Mouse (Mus musculus): ENCODE measurements at regions not wholly inside any gene's neighbourhood (a gene's known extent, or its start where the extent isn't known, plus 50 kb on each side); places are given as distances from the start of the nearest gene placed in this dataset.

DNA sequence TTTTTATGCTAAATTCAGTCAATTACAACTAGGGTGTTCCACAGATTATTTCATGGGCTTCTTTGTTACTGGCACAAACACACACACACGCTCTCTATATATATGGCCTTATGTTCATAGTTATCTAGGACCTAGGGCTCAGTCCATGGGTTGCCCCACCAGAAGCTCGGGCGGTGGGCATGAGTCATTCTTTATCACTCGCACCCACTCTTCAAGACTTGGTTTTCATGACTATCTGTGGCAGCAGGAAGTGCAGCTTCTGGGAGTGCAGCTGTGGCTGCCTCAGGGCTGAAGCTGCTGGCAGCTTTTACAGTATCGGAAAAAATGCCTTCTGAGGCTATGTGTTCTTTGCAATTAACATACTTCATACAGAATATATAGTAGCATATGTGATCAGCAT, 198.7 kb downstream of the Ipo11 start:
- no peaks in the 10 kb centered on the region for H3K27me3 ChIP-seq (ENCODE audit: low read depth, poor library complexity, severe bottlenecking)
- no peak for DNase-seq (ENCODE audit: low spot score)
- WGBS, result 86% methylated on average over 5 of the region's 5 CpGs
- H3K9me3 ChIP-seq (replicated peaks), result no peaks in the 10 kb centered on the region
- no peak overlapping the region for H3K27ac ChIP-seq
- no peaks in the 10 kb centered on the region for H3K36me3 ChIP-seq
- H3K4me3 ChIP-seq, result no peak overlapping the region
- H3K4me1 ChIP-seq, result no peaks in the 10 kb centered on the region

DNA sequence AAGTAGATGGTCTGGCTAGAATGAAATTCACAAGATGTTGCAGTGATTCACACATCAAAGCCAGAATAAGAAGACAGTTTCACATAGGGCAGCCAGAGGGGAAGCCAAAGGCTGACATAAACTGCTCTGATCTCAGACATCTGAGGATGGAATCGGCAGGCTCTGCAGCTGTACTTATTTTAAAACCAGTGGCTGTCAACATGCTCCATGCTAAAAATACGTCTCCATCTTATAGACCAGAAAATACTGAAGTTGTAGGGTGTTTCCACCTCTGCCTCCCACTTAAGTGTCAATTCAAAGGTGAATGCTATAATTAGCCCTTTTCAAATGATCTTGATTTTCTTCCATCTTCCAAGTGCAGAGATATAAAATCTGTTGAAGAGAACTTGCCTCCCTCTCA, 202.4 kb downstream of the Ipo11 start:
- H3K4me3 ChIP-seq, result no peak overlapping the region
- no peaks in the 10 kb centered on the region for H3K36me3 ChIP-seq
- 84% methylated on average over 2 of the region's 2 CpGs for WGBS
- no peak for DNase-seq (ENCODE audit: low spot score)
- H3K27me3 ChIP-seq (ENCODE audit: low read depth, poor library complexity, severe bottlenecking), result no peaks in the 10 kb centered on the region
- no peaks in the 10 kb centered on the region for H3K9me3 ChIP-seq (replicated peaks)
- H3K27ac ChIP-seq, result no peak overlapping the region
- no peaks in the 10 kb centered on the region for H3K4me1 ChIP-seq

DNA sequence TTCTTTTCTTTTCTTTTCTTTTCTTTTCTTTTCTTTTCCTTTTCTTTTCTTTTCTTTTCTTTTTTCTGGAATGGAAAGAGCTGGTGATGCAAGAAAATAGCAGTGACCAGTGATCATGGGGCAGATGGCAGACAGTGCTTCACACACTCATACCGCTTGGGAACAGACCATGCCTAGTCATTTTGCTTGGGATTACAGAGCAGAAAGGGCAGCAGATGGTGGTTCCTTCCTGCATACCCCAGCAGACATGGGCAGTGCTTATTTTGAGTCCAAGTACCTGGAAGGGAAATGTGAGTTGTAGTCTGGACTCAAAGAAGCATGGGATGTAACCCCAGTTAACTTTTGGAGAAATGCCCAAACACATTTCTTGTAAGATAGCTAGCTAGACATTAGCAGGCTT, 203.9 kb downstream of the Ipo11 start:
- WGBS, result 100% methylated on average over 1 of the region's 1 CpGs
- DNase-seq (ENCODE audit: low spot score), result no peak
- H3K4me1 ChIP-seq, result no peaks in the 10 kb centered on the region
- H3K9me3 ChIP-seq (replicated peaks), result no peaks in the 10 kb centered on the region
- no peaks in the 10 kb centered on the region for H3K27me3 ChIP-seq (ENCODE audit: low read depth, poor library complexity, severe bottlenecking)
- H3K36me3 ChIP-seq, result no peaks in the 10 kb centered on the region
- H3K27ac ChIP-seq, result no peak overlapping the region
- H3K4me3 ChIP-seq, result no peak overlapping the region

DNA sequence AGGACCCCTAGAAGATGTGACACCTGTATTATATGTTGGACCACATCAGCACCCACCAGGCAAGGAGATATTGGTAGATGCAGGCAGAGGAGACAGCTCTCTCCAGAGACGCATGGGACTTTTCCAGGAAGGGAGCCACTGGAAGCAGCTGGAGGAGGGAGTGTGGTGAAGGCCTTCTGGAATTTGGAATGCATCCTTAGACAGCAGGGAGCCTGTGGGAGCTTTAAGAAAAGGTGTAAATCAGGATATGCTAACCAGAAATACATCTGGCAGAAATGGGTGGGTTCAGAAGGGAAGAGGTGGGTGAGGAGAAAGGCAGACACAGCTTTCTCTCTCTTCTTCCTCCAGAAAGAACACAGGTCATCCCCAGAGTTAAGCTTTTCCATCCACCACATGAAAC, 213.4 kb downstream of the Ipo11 start:
- DNase-seq (ENCODE audit: low spot score), result no peak
- WGBS, result 77% methylated on average over 1 of the region's 1 CpGs
- Histone ChIP-seq H3K4me1 (no peaks in the 10 kb centered on the region), H3K27me3 (ENCODE audit: low read depth, poor library complexity, severe bottlenecking) (no peaks in the 10 kb centered on the region), H3K27ac (no peak overlapping the region), H3K9me3 (replicated peaks) (no peaks in the 10 kb centered on the region), H3K36me3 (no peaks in the 10 kb centered on the region), H3K4me3 (no peak overlapping the region)

DNA sequence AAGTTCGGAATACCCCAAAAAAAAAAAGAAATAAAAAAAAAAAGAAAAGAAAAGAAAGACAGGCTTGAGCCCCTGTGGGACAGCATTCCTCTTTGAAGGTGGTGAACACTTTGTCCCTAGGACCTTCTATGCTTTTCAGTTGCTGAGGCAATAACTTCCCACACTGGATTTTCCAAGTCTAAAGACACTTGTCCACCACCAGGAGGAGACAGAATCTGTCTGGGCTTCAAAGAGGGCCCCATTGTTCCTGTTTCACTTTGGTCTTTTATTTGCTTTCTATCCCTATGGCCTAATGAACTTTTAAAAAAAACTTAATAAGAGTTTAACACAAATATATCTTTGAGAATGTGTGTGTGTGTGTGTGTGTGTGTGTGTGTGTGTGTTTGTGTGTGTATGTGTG, 215.6 kb downstream of the Ipo11 start:
- Histone ChIP-seq H3K27ac (no peak overlapping the region), H3K27me3 (ENCODE audit: low read depth, poor library complexity, severe bottlenecking) (no peaks in the 10 kb centered on the region), H3K36me3 (no peaks in the 10 kb centered on the region), H3K4me3 (no peak overlapping the region), H3K9me3 (replicated peaks) (no peaks in the 10 kb centered on the region), H3K4me1 (no peaks in the 10 kb centered on the region)
- 81% methylated on average over 1 of the region's 1 CpGs for whole genome bisulfite sequencing
- DNase-seq (ENCODE audit: low spot score), result no peak

DNA sequence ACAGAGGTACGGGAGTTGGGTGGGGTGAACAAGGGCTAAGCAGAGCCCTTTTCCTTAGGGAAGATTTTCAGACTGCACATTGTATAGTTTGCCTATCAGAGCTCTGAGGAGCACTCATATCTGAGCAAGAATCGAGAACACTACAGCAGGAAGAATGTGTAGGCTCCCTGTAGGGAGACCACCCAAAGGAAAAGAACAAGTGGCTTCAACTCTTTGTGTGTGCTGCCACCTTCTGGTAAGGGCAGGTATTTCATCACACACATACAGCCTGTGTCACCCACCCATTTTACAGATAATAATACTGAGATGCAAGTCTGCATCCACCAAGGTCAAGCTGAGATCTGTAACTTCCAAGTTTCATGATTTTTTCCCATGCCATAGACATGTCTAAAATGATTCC, 221.0 kb downstream of the Ipo11 start:
- no peaks in the 10 kb centered on the region for H3K36me3 ChIP-seq
- H3K27me3 ChIP-seq (ENCODE audit: low read depth, poor library complexity, severe bottlenecking), result no peaks in the 10 kb centered on the region
- H3K27ac ChIP-seq, result no peak overlapping the region
- no peaks in the 10 kb centered on the region for H3K9me3 ChIP-seq (replicated peaks)
- WGBS, result 51% methylated on average over 2 of the region's 2 CpGs
- no peak for DNase-seq (ENCODE audit: low spot score)
- H3K4me1 ChIP-seq, result no peaks in the 10 kb centered on the region
- H3K4me3 ChIP-seq, result no peak overlapping the region

DNA sequence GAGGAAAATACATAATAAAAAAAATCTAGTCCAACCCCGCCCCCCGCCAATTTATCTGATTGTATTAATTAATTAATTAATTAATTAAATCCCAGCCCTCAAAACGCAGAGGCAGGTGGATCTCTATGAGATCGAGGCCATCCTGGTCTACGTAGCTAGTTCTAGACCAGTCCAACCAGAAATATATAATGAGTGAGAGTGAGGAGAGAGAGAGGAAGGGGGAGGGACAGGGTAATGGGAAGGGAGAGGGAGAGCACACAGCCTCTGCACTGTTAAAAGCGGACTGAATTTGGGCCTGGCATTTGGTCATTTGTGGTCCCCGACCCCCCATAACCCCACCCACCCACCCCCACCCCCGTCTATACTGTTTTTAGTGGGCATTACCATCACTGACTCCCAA, 221.5 kb downstream of the Ipo11 start:
- Histone ChIP-seq H3K4me3 (no peak overlapping the region), H3K4me1 (no peaks in the 10 kb centered on the region), H3K27ac (no peak overlapping the region), H3K36me3 (no peaks in the 10 kb centered on the region), H3K9me3 (replicated peaks) (no peaks in the 10 kb centered on the region), H3K27me3 (ENCODE audit: low read depth, poor library complexity, severe bottlenecking) (no peaks in the 10 kb centered on the region)
- 79% methylated on average over 8 of the region's 8 CpGs for WGBS
- no peak for DNase-seq (ENCODE audit: low spot score)

DNA sequence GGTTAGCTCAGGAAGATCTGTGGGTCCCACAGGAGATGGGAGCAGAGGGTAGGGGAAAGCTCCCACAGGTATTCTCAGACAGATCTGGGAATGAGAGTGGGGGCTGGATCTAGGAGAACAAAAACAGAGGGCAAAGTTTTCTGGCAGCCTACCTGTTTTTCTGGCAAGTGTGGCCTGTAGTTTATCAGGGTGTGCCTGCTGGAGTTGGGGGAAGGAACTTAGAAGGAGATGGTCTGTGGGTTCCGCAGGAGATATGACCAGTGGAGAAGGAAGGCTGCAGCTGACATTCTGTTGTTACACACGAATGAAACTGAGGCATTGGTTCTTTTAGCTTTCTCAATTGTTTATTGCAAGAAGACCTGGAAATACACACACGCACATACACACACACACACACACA, 226.2 kb downstream of the Ipo11 start:
- 90% methylated on average over 3 of the region's 3 CpGs for WGBS
- Histone ChIP-seq H3K4me3 (no peak overlapping the region), H3K36me3 (no peaks in the 10 kb centered on the region), H3K27me3 (ENCODE audit: low read depth, poor library complexity, severe bottlenecking) (no peaks in the 10 kb centered on the region), H3K27ac (no peak overlapping the region), H3K4me1 (no peaks in the 10 kb centered on the region), H3K9me3 (replicated peaks) (no peaks in the 10 kb centered on the region)
- no peak for DNase-seq (ENCODE audit: low spot score)

DNA sequence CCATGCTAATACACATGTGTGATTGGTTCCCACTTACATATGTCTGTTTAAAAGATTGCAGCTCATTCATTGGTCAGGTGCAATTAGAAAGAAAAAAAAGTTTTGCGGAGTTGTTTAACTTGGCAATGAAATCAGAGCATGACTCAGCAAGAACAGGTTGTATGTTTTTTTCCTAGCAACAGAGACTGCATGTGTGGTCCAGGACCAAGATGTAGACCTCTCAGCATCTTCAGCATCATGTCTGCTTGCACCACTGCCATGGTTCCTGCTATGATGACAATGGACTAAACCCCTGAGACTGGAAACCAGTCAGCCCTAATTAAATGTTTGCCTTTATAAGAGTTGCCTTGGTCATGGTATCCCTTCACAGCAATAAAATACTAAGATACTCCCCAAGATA, 236.4 kb downstream of the Ipo11 start:
- DNase-seq (ENCODE audit: low spot score), result peak; percentile 12
- WGBS, result 97% methylated on average over 1 of the region's 1 CpGs
- H3K36me3 ChIP-seq, result no peaks in the 10 kb centered on the region
- H3K4me1 ChIP-seq, result no peaks in the 10 kb centered on the region
- no peaks in the 10 kb centered on the region for H3K27me3 ChIP-seq (ENCODE audit: low read depth, poor library complexity, severe bottlenecking)
- H3K27ac ChIP-seq, result no peak overlapping the region
- no peak overlapping the region for H3K4me3 ChIP-seq
- H3K9me3 ChIP-seq (replicated peaks), result no peaks in the 10 kb centered on the region

DNA sequence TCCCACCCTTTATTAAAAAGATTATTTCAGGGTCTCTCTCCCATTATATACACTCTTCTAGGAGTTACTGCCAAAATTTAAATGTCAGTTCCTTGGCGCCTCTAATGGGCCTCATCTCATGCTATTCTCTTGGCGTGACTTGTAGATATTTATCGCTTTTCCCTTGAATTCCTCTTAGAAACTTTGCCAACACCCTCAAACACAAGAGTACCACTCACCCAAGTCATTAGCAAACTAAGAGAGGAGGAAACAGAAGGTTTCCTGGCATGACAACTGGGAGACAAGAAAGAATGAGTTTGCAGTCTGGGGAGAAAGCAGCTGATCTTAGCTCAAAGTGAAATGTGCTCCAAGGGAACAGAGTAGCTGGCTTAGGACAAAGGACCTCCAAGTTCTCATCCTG, 236.8 kb downstream of the Ipo11 start:
- Histone ChIP-seq H3K27me3 (ENCODE audit: low read depth, poor library complexity, severe bottlenecking) (no peaks in the 10 kb centered on the region), H3K27ac (no peak overlapping the region), H3K4me3 (no peak overlapping the region), H3K4me1 (no peaks in the 10 kb centered on the region), H3K9me3 (replicated peaks) (no peaks in the 10 kb centered on the region), H3K36me3 (no peaks in the 10 kb centered on the region)
- DNase-seq (ENCODE audit: low spot score), result no peak
- WGBS, result 92% methylated on average over 3 of the region's 3 CpGs

DNA sequence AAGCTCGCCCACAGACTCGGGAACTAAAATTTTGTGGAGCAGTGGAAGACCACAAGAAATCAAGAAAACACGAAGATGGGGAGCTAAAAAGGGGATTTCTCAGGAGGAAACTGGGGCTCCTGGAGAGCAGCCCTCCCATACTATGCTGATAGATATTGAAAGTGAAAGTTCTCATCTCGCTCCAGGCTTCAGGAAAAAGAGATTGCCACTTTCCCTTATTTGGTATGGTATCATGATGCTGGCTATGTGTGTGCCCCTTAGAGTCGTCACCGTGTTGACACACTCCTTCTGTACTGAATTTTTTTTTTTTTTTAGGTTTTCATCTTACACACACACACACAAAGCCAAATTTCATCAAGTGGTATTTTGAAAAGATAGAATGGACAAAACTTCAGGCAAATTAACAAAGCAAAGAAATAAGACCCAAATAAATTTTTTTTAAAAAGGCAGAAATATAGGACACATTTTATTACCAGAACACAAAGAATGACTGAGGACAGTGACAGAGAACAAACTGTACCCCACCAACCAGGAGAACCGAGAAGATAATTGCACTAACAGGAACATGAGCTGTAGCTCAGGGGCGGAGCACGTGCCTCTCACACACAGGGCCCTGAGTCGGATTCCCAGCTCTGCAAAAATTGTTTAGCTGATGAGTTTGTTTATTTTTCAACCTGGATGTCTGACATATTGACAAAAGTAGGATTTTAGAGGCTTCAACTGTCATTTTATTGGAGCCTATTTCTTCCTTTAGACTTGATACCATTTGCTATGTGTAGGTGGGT, 244.8 kb downstream of the Ipo11 start:
- no peak for DNase-seq (ENCODE audit: low spot score)
- no peak overlapping the region for H3K27ac ChIP-seq

DNA sequence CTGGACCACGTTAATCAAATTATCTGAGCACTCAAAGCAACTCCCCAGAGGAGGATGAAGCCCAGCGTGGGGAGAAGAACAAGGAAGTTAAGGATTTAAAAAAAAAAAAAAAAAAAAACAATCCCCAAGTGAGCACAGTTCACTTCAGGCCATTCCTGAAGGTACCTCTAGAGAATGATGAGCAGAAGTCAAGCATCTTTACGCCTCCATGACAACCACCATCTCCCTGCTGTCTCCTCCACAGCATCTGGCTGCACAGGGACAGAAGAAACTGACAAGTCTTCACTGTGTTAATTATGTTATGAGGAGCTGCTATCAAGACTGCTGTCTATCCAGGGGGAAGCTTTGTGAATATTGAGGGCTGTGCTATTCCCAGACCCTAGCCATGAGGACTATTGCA, 246.6 kb downstream of the Ipo11 start:
- H3K36me3 ChIP-seq, result no peaks in the 10 kb centered on the region
- no peak overlapping the region for H3K27ac ChIP-seq
- DNase-seq (ENCODE audit: low spot score), result no peak
- no peaks in the 10 kb centered on the region for H3K9me3 ChIP-seq (replicated peaks)
- H3K27me3 ChIP-seq (ENCODE audit: low read depth, poor library complexity, severe bottlenecking), result no peaks in the 10 kb centered on the region
- no peak overlapping the region for H3K4me3 ChIP-seq
- WGBS, result 82% methylated on average over 3 of the region's 3 CpGs
- no peaks in the 10 kb centered on the region for H3K4me1 ChIP-seq

More for the DNA sequence above, 244.8 kb downstream of the Ipo11 start:
- Histone ChIP-seq H3K4me3 (no peak overlapping the region), H3K27me3 (ENCODE audit: low read depth, poor library complexity, severe bottlenecking) (no peaks in the 10 kb centered on the region), H3K4me1 (no peaks in the 10 kb centered on the region), H3K9me3 (replicated peaks) (no peaks in the 10 kb centered on the region), H3K36me3 (no peaks in the 10 kb centered on the region)
- 82% methylated on average over 10 of the region's 10 CpGs for WGBS

DNA sequence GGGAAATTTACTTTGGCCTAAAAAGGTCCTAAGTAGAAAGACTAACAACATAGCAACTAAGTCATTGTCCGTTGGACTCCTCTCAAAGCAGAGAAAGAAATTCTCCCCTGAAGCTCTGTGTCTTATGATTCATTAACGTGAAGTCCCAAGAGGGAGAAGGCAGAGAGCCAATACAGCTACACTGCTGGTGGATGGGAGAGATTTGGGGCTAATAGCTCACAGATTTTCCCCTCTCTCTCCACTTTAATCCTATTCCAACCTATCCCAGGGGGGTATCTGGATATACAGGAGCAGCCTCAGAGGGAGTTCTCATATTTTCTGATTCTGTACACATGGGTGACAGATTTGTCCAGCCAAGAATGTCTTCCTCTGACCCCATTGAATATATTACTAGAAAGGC, 247.1 kb downstream of the Ipo11 start:
- Histone ChIP-seq H3K27ac (no peak overlapping the region), H3K4me3 (no peak overlapping the region), H3K27me3 (ENCODE audit: low read depth, poor library complexity, severe bottlenecking) (no peaks in the 10 kb centered on the region), H3K9me3 (replicated peaks) (no peaks in the 10 kb centered on the region), H3K4me1 (no peaks in the 10 kb centered on the region), H3K36me3 (no peaks in the 10 kb centered on the region)
- DNase-seq (ENCODE audit: low spot score), result no peak
- 82% methylated on average over 2 of the region's 2 CpGs for WGBS

DNA sequence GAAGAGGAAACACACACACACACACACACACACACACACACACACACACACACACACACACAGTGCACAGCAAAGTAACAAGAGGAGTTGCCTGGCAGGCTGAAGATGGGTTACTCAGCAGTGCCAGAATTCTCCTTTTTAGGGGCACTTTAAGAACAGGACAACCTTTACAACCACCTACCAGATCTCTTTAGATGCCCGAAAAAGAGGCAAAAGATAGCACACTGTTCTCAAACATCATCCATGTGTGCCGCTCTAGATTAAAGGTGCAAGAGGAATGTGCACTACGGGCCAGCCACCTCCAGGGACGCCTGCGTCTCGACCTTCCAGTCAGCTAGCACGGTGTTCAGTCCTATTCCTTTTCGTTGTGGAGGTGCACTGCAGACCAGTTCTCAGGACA, 247.7 kb downstream of the Ipo11 start:
- no peaks in the 10 kb centered on the region for H3K4me1 ChIP-seq
- no peak overlapping the region for H3K4me3 ChIP-seq
- 88% methylated on average over 8 of the region's 8 CpGs for WGBS
- H3K27ac ChIP-seq, result no peak overlapping the region
- no peaks in the 10 kb centered on the region for H3K9me3 ChIP-seq (replicated peaks)
- no peak for DNase-seq (ENCODE audit: low spot score)
- H3K36me3 ChIP-seq, result no peaks in the 10 kb centered on the region
- no peaks in the 10 kb centered on the region for H3K27me3 ChIP-seq (ENCODE audit: low read depth, poor library complexity, severe bottlenecking)

Data from limb, embryonic 10.5 days (tissue).